Mouse (Mus musculus) kidney, postnatal 0 days (tissue): Measurements from ENCODE around the gene Tnfsfm13. TPM values are rescaled to one million over a fixed set of nuclear protein-coding genes. Genes with fewer than 3 reads are reported as not detected.

ENCODE experiments used
- ATAC-seq: fragments of 200-750 bp; cut with Nextera tagmentation; replicated peaks from 2 replicates; pipeline ENCODE4 v1.8.0; 2017; ENCODE audit warnings: low read depth, moderate number of reproducible peaks, moderate TSS enrichment, moderate library complexity; ENCODE audit not compliant: low FRiP score
- DNase-seq: peaks from one replicate; pipeline ENCODE4 v3.0.0-alpha.2; 2016; ENCODE audit warnings: low spot score
- H3K27ac ChIP-seq: fragments of 300-500 bp; sonication (generic); 2 replicates; pipeline ENCODE4 v1.5.1; 2014; ENCODE audit warnings: mild to moderate bottlenecking
- H3K27me3 ChIP-seq: fragments of 300-500 bp; sonication (generic); 2 replicates; pipeline ENCODE4 v1.6.1; 2014; ENCODE audit warnings: low read length, mixed read lengths; ENCODE audit not compliant: insufficient read depth
- H3K36me3 ChIP-seq: fragments of 300-500 bp; sonication (generic); 2 replicates; pipeline ENCODE4 v1.6.1; 2014; ENCODE audit warnings: low read length, mixed read lengths; ENCODE audit not compliant: insufficient read depth
- H3K4me1 ChIP-seq: fragments of 300-500 bp; sonication (generic); replicated peaks from 2 replicates; pipeline ENCODE4 v1.6.1; 2014; ENCODE audit warnings: antibody characterized with exemption, low read length, mixed read lengths; ENCODE audit not compliant: insufficient read depth
- H3K4me2 ChIP-seq: fragments of 300-500 bp; sonication (generic); 2 replicates; pipeline ENCODE4 v1.6.1; 2014; ENCODE audit warnings: mild to moderate bottlenecking, low read length, moderate library complexity, mixed read lengths
- H3K4me3 ChIP-seq: fragments of 300-500 bp; sonication (generic); replicated peaks from 2 replicates; pipeline ENCODE4 v1.5.1; 2014; ENCODE audit warnings: low read depth, low read length
- H3K9ac ChIP-seq: fragments of 300-500 bp; sonication (generic); 2 replicates; pipeline ENCODE4 v1.6.1; 2014; ENCODE audit warnings: low read depth, low read length
- H3K9me3 ChIP-seq: fragments of 300-500 bp; sonication (generic); replicated peaks from 2 replicates; pipeline ENCODE4 v1.6.1; 2016; ENCODE audit warnings: low read length, inconsistent platforms, mixed read lengths
- CTCF ChIP-seq: IDR thresholded peaks from 2 replicates; pipeline ENCODE4 v1.5.1; 2016; ENCODE audit warnings: antibody characterized with exemption, low read depth, mild to moderate bottlenecking, moderate library complexity
- WGBS: fragments of 180-500 bp; shearing (Covaris S2); extraction: QIAGEN DNeasy Blood & Tissue Kit; methylation state at CpG from one replicate; pipeline ENCODE4 v1.1.7; 2014; 5-methylcytosine and 5-hydroxymethylcytosine counted together
- polyA plus RNA-seq: library from polyadenylated mRNA; unstranded; fragments of >200 nt; fragmentation: Nextera tagmentation; extraction: Ambion mirVana; gene quantifications from 2 replicates; pipeline ENCODE4 v1.2.1, GENCODE M21; 2015

Gene Tnfsfm13
- polyA plus RNA-seq, 1 experiment from 2014 or later: 8.0 TPM

GRCm38 (mm10) chr11:69679144-69679543, 16.8 kb downstream of the Tnfsfm13 start:
- ATAC-seq: no peak
- TF ChIP-seq CTCF: no peak
- no peak for DNase-seq
- Histone ChIP-seq H3K4me3 (no peak overlapping the region), H3K9me3 (no peaks in the 10 kb centered on the region), H3K36me3 (peaks cover 34% of the 10 kb centered on the region), H3K4me1 (peaks cover 5% of the 10 kb centered on the region; the same call in 1 of the 2 replicates), H3K27me3 (no peaks in the 10 kb centered on the region), H3K9ac (no peak overlapping the region), H3K4me2 (no peak overlapping the region), H3K27ac (no peak overlapping the region)
- 100% methylated on average over 2 of the region's 2 CpGs for WGBS

GRCm38 (mm10) chr11:69672211-69672706, 23.6 kb downstream of the Tnfsfm13 start, which contains the start of gene Eif4a1:
TSS of gene Eif4a1 (minus strand) at chr11:69672423.
- DNase-seq: peak; percentile 100
- peak within 1 kb of the TSS; percentile 99 for H3K9ac ChIP-seq
- H3K4me2 ChIP-seq: peak within 1 kb of the TSS; percentile 68
- peak within 1 kb of the TSS; percentile 99 for H3K4me3 ChIP-seq
- H3K27me3 ChIP-seq: no peaks in the 10 kb centered on the region
- H3K9me3 ChIP-seq: no peaks in the 10 kb centered on the region
- WGBS: 0% methylated on average over 36 of the region's 36 CpGs
- H3K4me1 ChIP-seq: peaks cover 9% of the 10 kb centered on the region; the same call in 1 of the 2 replicates
- peak; percentile 14; the same call in 1 of the 2 replicates for TF ChIP-seq CTCF
- ATAC-seq: peak; percentile 94
- peaks cover 50% of the 10 kb centered on the region for H3K36me3 ChIP-seq
- H3K27ac ChIP-seq: peak within 1 kb of the TSS; percentile 99

- ATAC-seq: peak; percentile 9; the same call in 1 of the 2 replicates
- Histone ChIP-seq H3K27ac (peak overlapping the region; percentile 99), H3K27me3 (no peaks in the 10 kb centered on the region), H3K4me1 (peaks cover 9% of the 10 kb centered on the region; the same call in 1 of the 2 replicates), H3K36me3 (peaks cover 49% of the 10 kb centered on the region), H3K4me3 (peak overlapping the region; percentile 99), H3K9me3 (no peaks in the 10 kb centered on the region), H3K9ac (peak overlapping the region; percentile 99), H3K4me2 (peak overlapping the region; percentile 68)
- WGBS: under 1% methylated on average over 43 of the region's 43 CpGs
- no peak for TF ChIP-seq CTCF
- no peak for DNase-seq
Observed at GRCm38 (mm10) chr11:69671726-69672124, 24.2 kb downstream of the Tnfsfm13 start.

- DNase-seq: peak; percentile 98
Observed at GRCm38 (mm10) chr11:69670786-69671725, 24.8 kb downstream of the Tnfsfm13 start.

GRCm38 (mm10) chr11:69666665-69667005, 29.3 kb downstream of the Tnfsfm13 start:
- Histone ChIP-seq H3K36me3 (peaks cover 54% of the 10 kb centered on the region), H3K9me3 (no peaks in the 10 kb centered on the region), H3K9ac (no peak overlapping the region), H3K4me2 (no peak overlapping the region), H3K4me1 (peaks cover 16% of the 10 kb centered on the region; the same call in 1 of the 2 replicates), H3K4me3 (no peak overlapping the region), H3K27ac (no peak overlapping the region), H3K27me3 (no peaks in the 10 kb centered on the region)
- DNase-seq: no peak
- 86% methylated on average over 3 of the region's 3 CpGs for WGBS
- ATAC-seq: no peak
- no peak for TF ChIP-seq CTCF

More at GRCm38 (mm10) chr11:69670786-69671725, 24.8 kb downstream of the Tnfsfm13 start:
- TF ChIP-seq CTCF: no peak
- peak; percentile 78 for ATAC-seq
- Histone ChIP-seq H3K9ac (peak overlapping the region; percentile 99), H3K4me1 (peaks cover 9% of the 10 kb centered on the region; the same call in 1 of the 2 replicates), H3K27ac (peak overlapping the region; percentile 99), H3K36me3 (peaks cover 47% of the 10 kb centered on the region), H3K27me3 (no peaks in the 10 kb centered on the region), H3K4me2 (peak overlapping the region; percentile 68), H3K4me3 (peak overlapping the region; percentile 99), H3K9me3 (no peaks in the 10 kb centered on the region)
- under 1% methylated on average over 61 of the region's 61 CpGs for WGBS

- H3K9me3 ChIP-seq: no peaks in the 10 kb centered on the region
- H3K27ac ChIP-seq: no peak within 1 kb of the TSS
- DNase-seq: peak; percentile 52
- peaks cover 18% of the 10 kb centered on the region; the same call in 1 of the 2 replicates for H3K4me1 ChIP-seq
- no peaks in the 10 kb centered on the region for H3K27me3 ChIP-seq
- WGBS: 34% methylated on average over 7 of the region's 7 CpGs
- H3K4me3 ChIP-seq: no peak within 1 kb of the TSS
- ATAC-seq: no peak
- no peak within 1 kb of the TSS for H3K4me2 ChIP-seq
- H3K9ac ChIP-seq: no peak within 1 kb of the TSS
- TF ChIP-seq CTCF: no peak
- peaks cover 54% of the 10 kb centered on the region for H3K36me3 ChIP-seq
Observed at GRCm38 (mm10) chr11:69665961-69666664, 29.8 kb downstream of the Tnfsfm13 start, which contains the start of gene Cd68. TSS of gene Cd68 (minus strand) at chr11:69666153.
